Mouse (Mus musculus) kidney, adult 10 weeks (tissue): ENCODE data around the gene Gm43302. TPM values are rescaled to one million over a fixed set of nuclear protein-coding genes. Genes with fewer than 3 reads are reported as not detected.

ENCODE experiments used
- polyA plus RNA-seq: library from polyadenylated mRNA; stranded (reverse); fragments of 350-450 nt; fragmentation: Illumina TruSeq; extraction: RNeasy Lipid Tissue Mini Kit (QIAGEN cat#74804); gene quantifications from one replicate; pipeline ENCODE4 v1.2.3, GENCODE M21; 2014; ENCODE audit warnings: low read depth, low replicate concordance

Gene Gm43302
- polyA plus RNA-seq: 1.2 TPM

DNA sequence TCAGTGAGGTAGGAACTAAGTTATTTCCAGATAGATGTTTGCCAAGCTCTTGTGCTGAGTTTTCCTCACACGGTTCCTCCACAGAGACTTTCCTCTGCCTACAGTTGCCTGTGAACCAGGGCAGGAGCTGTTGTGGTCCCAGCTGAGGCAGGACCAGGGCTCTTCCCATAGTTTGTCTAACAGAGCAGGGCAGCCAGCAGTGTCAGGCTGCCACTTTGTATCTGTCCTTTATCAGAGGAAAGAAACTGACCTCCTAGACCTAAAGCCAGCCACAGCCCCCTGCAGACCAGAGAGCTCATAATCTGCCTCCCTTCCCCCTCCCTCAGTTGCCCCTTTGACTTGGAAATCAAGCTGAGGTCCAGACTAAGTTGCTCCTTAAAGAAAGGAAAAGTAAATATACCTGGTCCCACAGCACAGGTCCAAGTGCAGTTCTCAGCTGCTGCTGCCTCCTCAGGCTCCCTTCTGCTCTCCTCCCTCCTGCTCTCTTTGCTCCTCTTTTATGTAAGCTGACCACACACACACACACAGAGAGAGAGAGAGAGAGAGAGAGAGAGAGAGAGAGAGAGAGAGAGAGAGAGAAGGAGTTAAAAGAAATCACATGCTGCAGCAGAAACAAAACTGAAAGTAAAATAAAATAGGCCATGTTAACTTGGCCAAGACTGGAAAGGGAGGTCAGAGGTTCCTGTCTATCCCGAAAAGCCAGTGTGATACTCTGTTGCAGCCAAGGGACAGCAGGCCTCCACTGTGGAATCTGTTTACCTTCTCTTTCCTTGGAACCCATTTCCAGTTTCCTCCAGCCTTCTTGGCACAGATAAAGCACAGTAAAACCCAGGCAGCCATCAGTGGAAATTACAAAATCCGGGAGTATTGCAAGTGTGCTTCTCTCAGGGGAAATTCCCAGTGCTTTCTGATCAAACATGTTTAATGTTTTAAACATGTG, at the start of gene Gm43302, which contains the start of gene Gbp6:
Gm43302 (minus strand) TSS at position 470 of the 940 bp plus-strand sequence.
Gbp6 (minus strand) TSS at position 473 of the 940 bp plus-strand sequence.

DNA sequence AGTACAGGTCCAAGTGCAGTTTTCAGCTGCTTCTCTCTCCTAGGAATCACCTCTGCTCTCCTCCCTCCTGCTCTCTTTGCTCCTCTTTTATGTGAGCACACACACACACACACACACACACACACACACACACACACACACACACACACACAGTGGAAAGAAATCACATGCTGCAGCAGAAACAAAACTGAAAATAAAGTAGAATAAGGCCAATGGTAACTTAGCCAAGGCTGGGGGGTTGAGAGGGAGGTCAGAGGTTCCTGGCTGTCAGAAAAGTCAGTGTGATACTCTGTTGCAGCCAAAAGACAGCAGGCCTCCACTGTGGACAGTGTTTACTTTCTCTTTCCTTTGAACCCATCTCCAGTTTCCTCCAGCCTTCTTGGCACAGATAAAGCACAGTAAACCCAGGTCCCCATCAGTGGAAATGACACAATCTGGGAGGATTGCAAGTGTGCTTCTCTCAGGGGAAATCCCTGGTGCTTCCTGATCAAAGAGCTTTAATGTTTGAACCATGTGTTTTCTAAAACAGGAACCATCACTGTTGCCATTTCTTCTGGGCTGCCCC, 53.9 kb downstream of the Gm43302 start, which contains the start of gene Gbp10:
Gbp10 (minus strand) TSS at position 51 of the 565 bp plus-strand sequence.

Other genes with a start within 250 kb of the Gm43302 start
- gene Gbp9, start 154.2 kb downstream of the Gm43302 start, polyA plus RNA-seq: 13.1 TPM
- gene Gbp8, start 154.2 kb downstream of the Gm43302 start, polyA plus RNA-seq: 0.69 TPM
- gene Gbp4, start 154.1 kb downstream of the Gm43302 start, polyA plus RNA-seq: 6.5 TPM
- 2.3 TPM for gene Gbp10, start 54.2 kb downstream of the Gm43302 start, polyA plus RNA-seq
- 13.9 TPM for gene Gbp6, start within 50 bp of the Gm43302 start, polyA plus RNA-seq
- gene Lrrc8b, start 122.1 kb upstream of the Gm43302 start, polyA plus RNA-seq: 59.9 TPM
- gene Lrrc8c, start 225.7 kb upstream of the Gm43302 start, polyA plus RNA-seq: 8.5 TPM